Mouse (Mus musculus) adrenal gland, adult 18-20 months (tissue): ENCODE data around the gene Ercc2. TPM values are rescaled to one million over a fixed set of nuclear protein-coding genes. Genes with fewer than 3 reads are reported as not detected.

ENCODE experiments used
- DNase-seq, 2 experiments: peaks; one replicate each; pipeline ENCODE4 v3.0.0; 2021 to 2022; ENCODE audit warnings: low spot score in 2 of 2
- total RNA-seq, 2 experiments: library from RNA; stranded (reverse); gene quantifications; 1 replicate in 1 of 2; 2 replicates in 1 of 2; pipeline ENCODE4 v1.2.3; 2021

Ercc2 gene
- total RNA-seq, 2 experiments from 2014 or later, result 27.1 to 30.9 TPM

DNA sequence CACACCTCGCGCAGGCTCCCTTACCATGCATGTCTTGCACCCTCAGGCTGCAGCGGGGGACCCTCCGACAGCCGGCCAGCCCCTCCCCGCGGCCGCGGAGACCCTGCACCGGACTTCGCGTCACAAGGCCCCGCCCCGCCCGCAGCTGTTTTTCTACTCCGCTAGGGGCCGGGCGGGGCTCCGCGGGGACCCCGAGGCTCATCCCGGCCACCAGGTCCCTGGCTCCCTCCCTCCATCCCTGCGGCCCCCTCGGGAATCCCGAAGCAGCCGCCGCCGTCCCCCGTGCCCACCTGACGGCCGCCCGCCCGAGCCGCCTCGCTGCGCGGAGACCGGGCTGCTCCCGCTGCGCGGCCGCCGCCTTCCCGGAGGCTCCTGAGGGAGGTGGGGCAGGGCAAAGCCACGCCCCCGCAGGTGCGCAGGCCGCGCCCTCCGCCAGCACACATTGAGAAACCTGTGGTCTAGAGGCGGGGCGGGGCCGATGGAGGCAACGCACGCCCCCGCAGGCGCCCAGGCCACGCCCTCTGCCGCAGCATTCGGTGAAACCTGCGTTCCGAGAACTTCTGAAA lies 22.0 kb downstream of the Ercc2 start, which contains the start of gene Klc3:
Klc3 (minus strand) TSS at position 374 of the 566 bp plus-strand sequence.
- peak; percentile 49 to 51 for DNase-seq

DNA sequence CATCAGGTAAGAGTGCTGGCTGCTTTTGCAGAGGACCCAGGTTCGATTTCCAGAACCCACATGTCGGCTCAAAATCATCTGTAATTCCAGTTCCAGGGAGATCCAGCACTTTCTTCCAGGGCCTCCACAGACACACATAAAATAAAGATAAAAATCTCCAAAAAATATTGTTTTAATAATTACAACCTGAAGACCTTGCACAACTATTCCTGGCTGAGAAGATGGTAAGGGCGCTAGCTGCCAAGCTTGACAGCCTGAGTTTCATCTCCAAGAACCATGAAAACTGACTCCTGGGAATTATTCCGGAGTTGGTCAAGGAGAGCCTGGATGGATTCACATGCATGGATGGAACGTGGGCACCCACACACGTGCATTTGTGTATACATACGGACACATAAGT lies 22.7 kb downstream of the Ercc2 start, which contains the start of gene Ckm:
Ckm (plus strand) TSS at position 301 of the 400 bp plus-strand sequence.
- no peak for DNase-seq

DNA sequence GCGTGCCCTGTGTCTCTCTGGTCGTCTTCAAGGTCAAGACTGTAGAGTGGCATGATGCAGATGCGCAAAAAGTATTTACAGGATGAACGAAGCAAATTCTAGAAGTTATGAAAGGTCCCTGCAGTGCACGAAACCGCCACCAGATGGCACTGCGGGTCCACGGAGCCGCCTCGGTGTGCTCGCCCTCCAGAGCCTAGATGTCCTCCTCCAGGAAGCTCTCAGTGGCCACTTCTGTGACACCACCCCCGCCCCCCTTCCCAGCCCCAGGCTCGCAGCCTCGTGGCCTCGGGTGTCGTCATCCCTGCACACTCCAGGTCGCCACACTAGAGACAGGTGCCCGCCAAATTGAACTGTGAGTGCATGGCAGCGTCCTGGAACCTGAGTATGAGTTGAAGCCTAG lies 23.6 kb downstream of the Ercc2 start:
- DNase-seq, result peak; percentile 88 to 91

DNA sequence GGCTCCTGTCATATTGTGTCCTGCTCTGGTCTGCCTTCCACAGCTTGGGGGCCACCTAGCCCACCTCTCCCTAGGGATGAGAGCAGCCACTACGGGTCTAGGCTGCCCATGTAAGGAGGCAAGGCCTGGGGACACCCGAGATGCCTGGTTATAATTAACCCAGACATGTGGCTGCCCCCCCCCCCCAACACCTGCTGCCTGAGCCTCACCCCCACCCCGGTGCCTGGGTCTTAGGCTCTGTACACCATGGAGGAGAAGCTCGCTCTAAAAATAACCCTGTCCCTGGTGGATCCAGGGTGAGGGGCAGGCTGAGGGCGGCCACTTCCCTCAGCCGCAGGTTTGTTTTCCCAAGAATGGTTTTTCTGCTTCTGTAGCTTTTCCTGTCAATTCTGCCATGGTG lies 27.9 kb downstream of the Ercc2 start:
- DNase-seq, result no peak

DNA sequence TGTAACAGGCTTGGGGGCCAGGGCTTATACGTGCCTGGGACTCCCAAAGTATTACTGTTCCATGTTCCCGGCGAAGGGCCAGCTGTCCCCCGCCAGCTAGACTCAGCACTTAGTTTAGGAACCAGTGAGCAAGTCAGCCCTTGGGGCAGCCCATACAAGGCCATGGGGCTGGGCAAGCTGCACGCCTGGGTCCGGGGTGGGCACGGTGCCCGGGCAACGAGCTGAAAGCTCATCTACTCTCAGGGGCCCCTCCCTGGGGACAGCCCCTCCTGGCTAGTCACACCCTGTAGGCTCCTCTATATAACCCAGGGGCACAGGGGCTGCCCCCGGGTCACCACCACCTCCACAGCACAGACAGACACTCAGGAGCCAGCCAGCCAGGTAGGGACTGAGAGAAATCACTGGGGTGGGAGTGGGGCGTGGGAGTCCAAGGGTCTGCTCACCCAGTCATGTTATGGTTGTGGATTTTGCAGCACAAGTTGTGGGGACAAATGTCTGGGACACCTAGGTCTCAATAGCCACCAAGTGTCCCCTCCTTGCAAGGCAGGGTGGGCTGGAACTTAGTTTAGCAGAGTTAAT lies 29.0 kb downstream of the Ercc2 start:
- peak in 1 of 2 experiments; percentile 54 for DNase-seq

DNA sequence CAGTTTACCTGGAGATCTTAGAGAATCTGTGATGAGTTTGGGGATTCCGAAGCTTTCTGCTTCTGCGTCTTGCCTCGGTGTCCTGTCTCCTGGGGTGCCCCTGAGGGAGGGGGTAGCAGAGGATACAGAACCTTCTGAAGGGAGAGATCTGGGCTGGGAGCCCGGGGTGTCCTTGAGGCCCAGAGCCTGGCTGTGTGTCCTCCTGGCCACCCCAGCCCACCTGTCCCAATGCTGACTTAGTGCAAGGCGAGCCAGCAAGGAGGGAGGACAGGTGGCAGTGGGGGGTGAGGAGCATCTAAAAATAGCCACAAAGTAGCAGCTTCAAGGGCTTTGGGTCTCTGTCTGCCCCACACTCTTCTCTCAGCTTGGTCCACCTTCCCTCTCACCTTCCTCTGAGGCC lies 30.0 kb downstream of the Ercc2 start:
- no peak for DNase-seq

DNA sequence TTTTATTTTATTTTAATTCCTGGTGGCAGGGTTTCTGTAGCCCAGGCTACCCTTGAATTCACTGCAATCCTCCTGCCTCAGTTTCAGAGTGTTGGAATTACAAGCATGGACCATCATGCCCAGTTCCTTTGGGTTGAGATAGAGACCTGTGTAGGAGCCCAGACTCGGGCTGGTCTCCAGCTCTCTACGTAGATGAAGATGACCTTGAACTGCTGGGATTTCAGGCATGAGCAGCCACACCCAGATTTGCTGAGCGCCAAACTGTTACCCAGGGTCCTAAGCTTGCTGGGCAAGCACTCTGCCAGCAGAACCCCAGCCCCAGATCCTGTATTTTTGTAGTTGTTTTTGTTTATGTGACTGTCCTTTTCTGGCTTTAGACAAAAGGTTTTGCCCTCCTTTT lies 31.7 kb downstream of the Ercc2 start:
- no peak for DNase-seq

DNA sequence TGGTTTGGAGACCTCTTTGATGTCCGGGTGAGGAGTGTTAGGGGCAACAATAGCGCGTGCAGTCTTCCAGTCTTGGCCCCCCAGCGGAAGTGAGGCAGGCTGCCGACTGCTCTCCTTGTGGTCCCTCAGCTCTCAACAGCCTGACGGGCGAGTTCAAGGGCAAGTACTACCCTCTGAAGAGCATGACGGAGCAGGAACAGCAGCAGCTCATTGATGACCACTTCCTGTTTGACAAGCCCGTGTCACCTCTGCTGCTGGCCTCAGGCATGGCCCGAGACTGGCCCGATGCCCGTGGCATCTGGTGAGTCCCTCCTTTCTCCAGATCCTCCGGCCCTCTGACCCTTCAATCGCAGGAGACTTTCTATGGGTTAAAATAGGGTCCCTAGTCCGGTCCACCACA lies 34.8 kb downstream of the Ercc2 start:
- DNase-seq, result no peak

DNA sequence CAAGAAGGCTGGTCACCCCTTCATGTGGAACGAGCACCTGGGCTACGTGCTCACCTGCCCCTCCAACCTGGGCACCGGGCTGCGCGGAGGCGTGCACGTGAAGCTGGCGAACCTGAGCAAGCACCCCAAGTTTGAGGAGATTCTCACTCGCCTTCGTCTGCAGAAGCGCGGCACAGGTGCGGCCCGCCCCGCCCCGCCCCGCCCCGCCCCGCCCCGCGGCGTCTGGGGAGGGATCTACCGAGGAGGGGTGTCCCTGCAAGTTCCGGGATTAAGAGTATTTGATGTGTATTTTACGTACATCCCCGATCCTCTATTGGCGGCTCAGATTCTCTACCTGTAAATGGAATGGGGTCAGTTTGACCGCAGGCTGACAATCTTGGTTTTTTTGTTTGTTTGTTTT lies 38.3 kb downstream of the Ercc2 start:
- no peak for DNase-seq

DNA sequence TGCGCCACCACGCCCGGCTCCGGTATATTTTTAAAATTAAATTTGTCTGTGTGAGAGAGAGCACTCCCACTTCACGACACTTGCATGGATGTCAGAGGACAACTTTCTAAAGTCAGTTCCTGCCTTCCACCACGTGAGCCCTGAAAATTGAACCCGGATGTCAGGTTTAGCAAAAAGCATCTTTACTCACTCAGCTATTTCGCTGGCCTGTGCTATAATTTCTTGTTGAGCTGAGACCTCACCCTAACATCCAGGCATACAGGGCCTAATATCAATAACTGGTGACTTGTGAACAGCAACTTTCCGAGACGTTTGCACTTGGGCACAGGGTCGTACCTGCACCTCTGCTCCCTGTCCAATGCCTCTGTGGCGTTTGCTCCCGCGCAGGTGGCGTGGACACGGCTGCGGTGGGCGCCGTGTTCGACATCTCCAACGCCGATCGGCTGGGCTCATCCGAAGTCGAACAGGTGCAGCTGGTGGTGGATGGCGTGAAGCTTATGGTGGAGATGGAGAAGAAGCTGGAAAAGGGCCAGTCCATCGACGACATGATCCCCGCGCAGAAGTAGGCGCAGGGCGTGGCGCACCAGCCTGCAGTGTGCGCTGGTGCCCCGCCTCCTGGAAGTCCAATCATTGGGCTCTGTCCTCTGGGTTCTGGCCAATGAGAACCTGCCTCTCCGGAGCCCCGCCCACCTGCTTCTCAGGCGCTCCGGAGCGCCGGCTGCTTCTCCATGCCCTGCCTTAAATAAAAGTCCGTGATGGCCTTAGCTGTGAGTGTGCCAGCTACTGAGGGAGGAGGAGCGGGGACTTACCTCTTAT lies 39.2 kb downstream of the Ercc2 start:
- DNase-seq, result peak; percentile 76 to 77

DNA sequence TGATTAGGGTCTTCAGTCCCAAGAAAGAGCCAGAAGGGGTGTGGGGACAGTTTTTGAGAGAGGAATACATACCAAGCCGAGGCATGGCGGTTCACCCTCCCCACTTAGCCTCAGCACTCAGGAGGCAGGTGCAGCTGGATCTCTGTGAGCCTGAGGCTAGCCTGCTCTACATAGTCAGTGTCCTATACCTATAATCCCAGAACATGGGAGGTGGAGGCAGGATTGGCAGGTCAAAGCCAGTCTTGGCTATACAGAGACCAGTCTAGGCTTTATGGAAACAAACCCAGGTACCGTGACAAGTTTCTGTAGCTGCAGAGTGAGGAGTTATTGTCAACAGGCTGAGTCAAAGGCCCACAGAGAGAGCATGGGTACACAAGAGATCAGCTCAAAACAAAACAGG lies 41.3 kb downstream of the Ercc2 start:
- no peak for DNase-seq

DNA sequence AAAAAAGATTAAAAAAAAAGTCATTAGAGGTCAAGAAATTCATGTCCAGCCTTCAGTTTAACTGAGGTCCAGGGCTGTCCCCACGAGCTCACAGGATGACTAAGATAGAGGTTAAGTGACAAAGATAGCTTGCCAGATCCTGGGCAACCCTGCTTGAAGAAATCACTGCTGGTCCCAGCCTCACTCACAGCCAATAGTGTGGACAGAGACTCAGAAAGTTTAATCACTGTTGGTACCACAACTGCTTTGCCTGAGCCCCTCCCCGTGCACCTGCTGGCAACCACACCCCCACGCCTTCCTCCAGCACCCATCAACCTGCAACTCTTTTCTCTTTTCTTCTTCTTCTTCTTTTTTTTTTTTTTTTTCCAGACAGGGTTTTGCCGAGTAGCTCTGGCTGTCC lies 42.2 kb downstream of the Ercc2 start:
- DNase-seq, result no peak

DNA sequence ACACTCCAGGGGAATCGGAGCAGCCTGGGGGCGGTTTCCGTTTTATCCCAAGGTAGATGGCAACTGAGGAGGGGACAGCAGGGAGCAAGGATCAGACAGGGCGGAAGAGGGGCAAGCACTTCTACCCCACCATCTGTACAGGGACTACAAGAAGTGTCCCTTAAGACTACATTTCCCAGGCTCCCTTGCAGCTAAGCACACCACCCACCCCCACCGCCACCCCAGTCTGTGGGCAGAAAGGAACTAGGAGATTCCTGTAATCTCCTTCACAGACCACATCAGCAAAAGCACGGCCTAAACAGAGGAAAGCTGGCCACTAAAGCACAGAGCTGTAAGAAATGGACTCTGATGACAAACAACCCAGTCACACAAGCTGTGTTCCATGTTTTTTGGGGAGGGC lies 44.5 kb downstream of the Ercc2 start:
- DNase-seq, result no peak

DNA sequence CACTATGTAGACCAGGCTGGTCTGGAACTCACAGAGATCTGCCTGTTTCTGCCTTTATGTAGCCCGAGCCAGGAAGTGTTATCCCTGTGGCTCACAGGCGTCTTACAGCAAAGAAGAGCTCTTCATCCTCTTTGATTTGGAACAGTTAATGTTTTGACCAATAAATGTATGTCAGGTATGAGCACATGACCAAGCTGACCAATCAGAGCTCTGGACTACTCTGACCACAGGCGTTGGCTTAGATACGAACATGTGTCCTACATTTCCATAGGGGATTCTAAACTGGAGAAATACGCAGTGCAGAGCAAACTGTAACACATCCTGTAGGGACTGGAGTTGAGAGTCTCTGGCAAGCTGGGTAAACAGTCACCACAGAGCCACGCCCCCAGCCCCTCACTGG lies 45.1 kb downstream of the Ercc2 start:
- no peak for DNase-seq

DNA sequence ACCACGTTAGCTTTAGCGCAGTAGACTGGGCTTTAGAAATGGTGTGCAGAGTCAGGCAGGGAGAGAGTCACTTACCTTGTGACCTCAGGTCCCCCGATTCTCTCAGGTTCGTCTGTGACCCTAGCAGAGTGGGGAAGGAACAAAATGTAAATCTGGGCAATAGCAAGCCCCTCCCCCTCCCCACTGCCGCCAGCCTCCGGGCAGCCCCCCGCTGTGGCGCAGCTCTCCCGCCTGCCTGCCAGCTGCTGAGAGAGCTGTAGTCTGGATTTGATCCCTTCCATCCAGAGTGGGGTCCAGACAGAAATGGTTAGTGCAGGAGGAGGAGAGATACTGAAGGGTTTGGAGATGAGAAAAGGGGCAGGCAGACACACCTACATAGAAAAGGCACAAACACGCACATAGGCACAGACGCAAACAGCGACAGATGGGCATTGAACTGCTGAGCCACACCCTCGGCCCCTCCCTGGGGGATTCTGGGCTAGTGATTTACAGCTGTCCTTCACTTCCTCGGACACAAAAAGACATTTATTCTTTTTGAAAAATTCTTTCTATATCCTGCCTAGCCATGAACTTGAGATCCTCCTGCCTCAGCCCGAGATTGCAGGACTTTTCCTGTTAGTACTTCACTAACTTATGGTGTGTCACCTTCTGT lies 46.3 kb downstream of the Ercc2 start:
- no peak for DNase-seq

DNA sequence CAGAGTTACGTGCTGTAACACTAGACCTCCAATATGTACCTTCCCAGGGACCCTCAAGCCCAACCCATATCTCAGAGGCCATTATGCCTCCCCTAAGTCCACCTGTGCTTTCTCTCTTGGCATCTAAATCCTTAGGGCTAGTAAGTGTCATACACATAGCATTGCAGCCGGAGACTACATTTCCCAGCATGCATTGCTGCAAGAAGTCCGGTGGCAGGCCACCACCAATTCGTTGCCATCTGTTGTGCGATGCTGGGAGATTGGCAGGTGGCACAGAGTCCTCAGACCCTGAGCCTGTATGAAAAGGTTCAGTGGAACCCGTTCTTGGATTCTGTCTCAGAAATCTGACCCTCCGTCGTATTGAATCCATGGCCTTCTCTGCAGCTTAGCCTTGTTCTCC lies 47.9 kb downstream of the Ercc2 start:
- DNase-seq, result no peak

DNA sequence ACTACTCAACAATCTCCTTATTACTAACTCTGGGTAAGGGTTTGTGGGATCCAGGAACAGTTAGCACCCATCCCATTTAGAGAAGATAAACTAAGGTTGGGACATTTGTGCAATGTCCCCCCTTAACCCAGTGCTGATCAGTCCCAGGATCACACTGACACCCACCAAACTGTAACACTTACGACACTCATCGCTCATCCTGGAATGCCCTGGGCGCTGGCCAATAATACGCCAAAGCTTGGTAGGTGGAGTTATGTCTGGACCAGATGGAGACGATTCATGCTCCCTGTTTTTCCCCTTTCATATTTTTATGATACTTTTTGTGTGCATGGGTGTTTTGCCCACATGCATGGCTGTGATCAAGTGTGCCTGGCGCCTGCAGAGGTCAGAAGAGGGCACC lies 48.6 kb downstream of the Ercc2 start:
- DNase-seq, result no peak

DNA sequence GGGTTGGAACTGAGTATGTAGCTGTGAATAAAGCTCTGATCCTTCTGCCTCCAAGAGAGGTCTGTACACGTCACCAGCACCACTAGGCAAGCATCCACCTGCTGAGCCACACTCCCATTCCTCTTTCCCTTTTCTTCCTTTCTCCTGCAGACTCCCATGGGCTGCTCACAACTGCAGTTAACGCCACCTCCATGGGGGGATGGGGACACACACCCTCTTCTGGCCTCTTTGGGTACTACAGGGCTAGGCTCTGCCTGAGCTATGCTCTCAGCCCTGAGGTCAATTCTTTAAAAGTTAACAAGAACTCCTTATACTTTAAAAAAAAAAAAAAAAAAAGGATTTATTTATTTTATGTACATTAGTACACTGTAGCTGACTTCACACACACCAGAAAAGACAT lies 50.7 kb downstream of the Ercc2 start:
- no peak for DNase-seq

DNA sequence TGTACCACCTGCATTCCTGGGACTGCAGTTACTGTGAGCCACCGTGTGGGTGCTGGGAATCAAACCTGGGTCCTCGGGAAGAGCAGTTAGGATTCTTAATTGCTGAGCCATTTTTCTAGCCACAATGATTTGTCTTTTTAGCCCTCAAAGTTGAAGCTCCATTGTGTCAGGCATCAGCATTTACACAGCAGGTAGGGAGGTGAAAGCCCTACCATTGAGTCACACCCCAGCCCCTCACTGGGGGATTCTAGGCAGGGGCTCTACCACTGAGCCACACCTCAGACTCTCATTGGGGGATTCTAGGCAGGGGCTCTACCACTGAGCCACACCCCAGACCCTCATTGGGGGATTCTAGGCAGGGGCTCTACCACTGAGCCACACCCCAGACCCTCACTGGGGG lies 54.5 kb downstream of the Ercc2 start:
- no peak for DNase-seq

DNA sequence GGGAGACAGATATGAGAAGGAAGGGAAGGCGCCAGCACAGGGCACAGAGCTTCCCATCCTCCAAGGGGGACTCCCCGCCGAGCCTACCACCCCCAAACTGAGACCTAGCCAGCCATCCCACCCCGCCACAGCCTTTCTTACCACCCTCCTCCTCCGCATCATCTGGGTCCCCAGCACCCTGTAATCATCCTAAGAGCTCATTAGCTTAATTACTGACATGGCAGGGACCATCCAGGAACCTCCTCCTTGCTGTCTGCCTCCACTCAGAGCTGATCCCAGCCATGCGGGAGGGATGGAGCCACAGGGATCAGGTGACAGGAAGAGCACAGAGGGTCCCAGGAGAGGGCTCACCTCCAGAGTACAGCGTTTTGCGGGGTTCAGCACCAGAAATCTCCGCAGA lies 55.2 kb downstream of the Ercc2 start:
- no peak for DNase-seq

DNA sequence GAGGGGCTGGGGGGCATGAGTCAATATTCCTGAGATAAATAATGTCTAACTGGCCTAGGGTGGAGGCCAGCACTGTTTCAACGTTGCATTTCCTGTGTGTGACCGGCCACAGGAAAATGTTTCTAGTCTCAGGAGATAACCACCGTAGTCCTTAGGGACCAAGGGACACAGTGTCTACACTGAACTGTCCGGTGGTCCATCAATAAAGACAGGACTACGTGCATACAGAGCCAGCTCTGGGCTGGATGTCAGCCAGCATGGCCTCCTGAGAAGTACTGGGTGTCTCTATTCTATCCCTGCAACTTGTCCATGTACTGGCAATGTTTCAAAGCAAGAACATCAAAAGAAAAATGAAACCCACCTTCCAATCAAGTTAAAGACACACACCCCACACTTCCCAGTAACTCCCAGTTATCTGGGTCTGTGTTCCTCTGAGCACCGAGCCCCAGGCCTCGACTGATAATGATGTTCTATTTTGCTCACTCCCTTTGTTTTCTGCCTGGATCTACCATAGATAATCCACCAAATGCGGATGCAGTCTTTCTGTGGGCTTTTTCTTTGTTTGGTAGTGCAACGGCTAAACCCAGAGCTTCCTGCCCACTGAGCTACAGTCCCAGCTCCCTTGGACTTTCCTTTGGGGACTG lies 59.8 kb downstream of the Ercc2 start:
- DNase-seq, result no peak
